ENCODE assay signal across 7 mouse cellular contexts in the genomic region with DNA sequence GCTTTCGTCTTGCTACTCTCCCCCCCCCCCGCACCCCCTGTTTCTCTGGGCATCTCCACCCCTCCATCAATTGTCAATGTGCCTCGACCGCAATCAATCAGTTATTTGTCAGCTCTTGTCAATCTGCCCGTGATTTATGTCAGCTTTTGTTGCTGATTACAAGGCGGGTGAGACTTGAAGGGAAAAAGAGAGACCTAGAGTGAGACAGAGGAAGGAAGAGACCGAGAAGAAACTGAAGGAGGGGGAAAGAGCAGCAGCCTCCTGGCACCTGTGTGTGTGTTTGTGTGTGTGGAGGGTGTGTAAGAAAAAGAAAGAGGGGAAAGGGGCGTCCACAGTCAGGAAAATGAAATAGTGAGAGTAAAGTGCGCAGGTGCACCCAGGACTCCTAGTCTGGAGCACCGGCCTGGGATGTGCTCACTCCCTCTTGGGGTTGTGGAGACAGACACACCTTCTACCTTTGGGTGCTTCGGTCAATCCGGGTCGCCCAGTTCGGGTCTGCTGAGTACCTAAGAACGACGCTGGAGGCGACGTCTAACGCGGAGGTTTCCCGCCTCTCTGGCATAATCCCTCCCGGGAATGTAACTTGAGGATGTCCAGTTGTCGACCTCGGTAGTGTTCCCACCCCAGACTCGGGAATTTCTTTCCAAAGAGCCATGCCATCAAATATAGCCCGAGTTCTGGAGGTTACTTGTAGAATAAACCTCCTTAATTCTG. TPM values are rescaled to one million over a fixed set of nuclear protein-coding genes. Genes with fewer than 3 reads are reported as not detected.
A peak's percentile ranks its signal among the peaks of the same experiment; 100 is the strongest.
DNase-seq lines count a peak whose midpoint lies in the region; ATAC-seq and TF ChIP-seq lines count a peak whose summit lies in the region.

No protein-coding gene starts in this region.

- H3K4me2 ChIP-seq in lung, embryonic 15.5 days = peak overlapping the region; percentile 90

- no peak for TF ChIP-seq CTCF in E14TG2a.4 (conservative IDR thresholded peaks at IDR 0.05; ENCODE audit: low read length)
- no peak for TF ChIP-seq CTCF in gastrocnemius, adult 2 months (IDR thresholded peaks at IDR 0.05)

- H3K4me1 ChIP-seq in E14TG2a.4 (replicated peaks; ENCODE audit: low read depth, low read length) = peaks cover 58% of the 10 kb centered on the region
- peaks cover 32% of the 10 kb centered on the region for H3K4me1 ChIP-seq in lung, embryonic 15.5 days

- ATAC-seq in lung, embryonic 15.5 days (ENCODE audit: borderline replicate concordance, extremely low read depth, low FRiP score, low TSS enrichment) = no peak

- no peaks in the 10 kb centered on the region for H3K36me3 ChIP-seq in E14TG2a.4 (ENCODE audit: insufficient read depth, low read length)
- H3K36me3 ChIP-seq in lung, embryonic 15.5 days = peaks cover 10% of the 10 kb centered on the region; the same call in 1 of the 2 replicates

- peak overlapping the region; percentile 99 for H3K27ac ChIP-seq in gastrocnemius, adult 2 months
- H3K27ac ChIP-seq in lung, embryonic 15.5 days = peak overlapping the region; percentile 100

- H3K4me3 ChIP-seq in E14TG2a.4 (replicated peaks; ENCODE audit: low read length) = peak overlapping the region; percentile 64
- peak overlapping the region; percentile 76 for H3K4me3 ChIP-seq in gastrocnemius, adult 2 months
- H3K4me3 ChIP-seq in lung, embryonic 15.5 days = peak overlapping the region; percentile 96

- DNase-seq in adrenal gland, adult 2 months = peak; percentile 80
- peak; percentile 61 for DNase-seq in gastrocnemius, adult 2 months
- DNase-seq in kidney, adult 11 months = peak; percentile 72
- peak; percentile 35 for DNase-seq in skeletal muscle tissue, adult 2 months (ENCODE audit: low read depth, low spot score)
- no peak for DNase-seq in thymus, postnatal 10 days (ENCODE audit: low spot score in 2 of 2)

- peak overlapping the region; percentile 62 for H3K9ac ChIP-seq in lung, embryonic 15.5 days

- intact Hi-C loops in gastrocnemius, adult 2 months (cut with DNase I) = loop anchor here (2.0 to 10.0 kb wide), 5 partner anchors 30 to 1416 kb away; partner anchors contain the start of gene Lrmda

- H3K9me3 ChIP-seq in E14TG2a.4 (ENCODE audit: low read length) = no peaks in the 10 kb centered on the region
- H3K9me3 ChIP-seq in lung, embryonic 15.5 days = no peaks in the 10 kb centered on the region

- peaks cover 94% of the 10 kb centered on the region for H3K27me3 ChIP-seq in E14TG2a.4 (ENCODE audit: insufficient read depth, low read length)
- H3K27me3 ChIP-seq in lung, embryonic 15.5 days = no peaks in the 10 kb centered on the region

- WGBS in lung, embryonic 15.5 days = under 1% methylated on average over 26 of the region's 26 CpGs

RNA-seq across cellular contexts. Expression of gene Zfp503, which starts 0.7 kb away (rescaled TPM):
- 10 to 100 TPM; 19.4 to 34.1 TPM for total RNA-seq in adrenal gland, adult 2 months (2021)
- polyA plus RNA-seq in adrenal gland, adult 2 months (2012; rRNA removed) = 101 and 106 TPM in 2 replicates
- 10 to 100 TPM in 1 of 2 experiments, 1 to 10 TPM in 1; 8.1 to 10.7 TPM for total RNA-seq in gastrocnemius, adult 2 months (2021)
- 26.8 and 28.2 TPM in 2 replicates for polyA plus RNA-seq in lung, embryonic 15.5 days (2015; fragmentation: Nextera tagmentation; extraction: Ambion mirVana)

RNA-seq across cellular contexts. Expression of gene Lrmda, which starts 30.8 kb away (rescaled TPM):
- 1 to 10 TPM; 2.7 to 8.6 TPM for total RNA-seq in adrenal gland, adult 2 months (2021)
- 0.89 and 0.92 TPM in 2 replicates for polyA plus RNA-seq in adrenal gland, adult 2 months (2012; rRNA removed)
- 1 to 10 TPM; 2.6 to 2.9 TPM for total RNA-seq in gastrocnemius, adult 2 months (2021)
- polyA plus RNA-seq in lung, embryonic 15.5 days (2015; fragmentation: Nextera tagmentation; extraction: Ambion mirVana) = 0.39 and 0.62 TPM in 2 replicates

Comparison
In these comparisons a context has a peak if more than half of its experiments do, and no peak if none do; other contexts are left out.
1. DNase-seq: peak in adrenal gland, adult 2 months (single experiment), gastrocnemius, adult 2 months (single experiment), kidney, adult 11 months (single experiment) and skeletal muscle tissue, adult 2 months (single experiment); none in thymus, postnatal 10 days (0 of 2).
2. Peak in every context shown above with its lines, with median percentiles within 50 percentile points of each other: H3K4me3 ChIP-seq.